Mouse (Mus musculus) spleen, postnatal 10 days (tissue): ENCODE measurements around the gene Sf1.

Experiments
- DNase-seq, 2 experiments: peaks; one replicate each; pipeline ENCODE4 v3.0.0; 2021 to 2022; ENCODE audit warnings: low spot score in 2 of 2

Gene Sf1

GRCm38 (mm10) chr19:6419805-6420310, 56.4 kb downstream of the Sf1 start:
- DNase-seq: no peak

- no peak for DNase-seq
Observed at GRCm38 (mm10) chr19:6420481-6421210, 57.2 kb downstream of the Sf1 start.

GRCm38 (mm10) chr19:6421211-6421590, 57.7 kb downstream of the Sf1 start:
- no peak for DNase-seq

GRCm38 (mm10) chr19:6422014-6422413, 58.5 kb downstream of the Sf1 start:
- DNase-seq: no peak

GRCm38 (mm10) chr19:6423241-6423640, 59.8 kb downstream of the Sf1 start:
- DNase-seq: no peak

GRCm38 (mm10) chr19:6424137-6424881, 60.8 kb downstream of the Sf1 start:
- no peak for DNase-seq

GRCm38 (mm10) chr19:6425595-6425994, 62.1 kb downstream of the Sf1 start:
- DNase-seq: no peak

GRCm38 (mm10) chr19:6426703-6427500, 63.4 kb downstream of the Sf1 start:
- DNase-seq: peak in 1 of 2 experiments; percentile 75
